Mouse (Mus musculus) kidney, postnatal 10 days (tissue): ENCODE data around the gene Zdhhc15.
"Not testable (repeated sequence)": the region's sequence is repeated elsewhere in the genome, so short reads cannot be mapped to it uniquely, and the experiment has no call there.

Experiments
- DNase-seq: peaks from one replicate; pipeline ENCODE4 v3.0.0; 2021; ENCODE audit warnings: mixed read lengths

Gene Zdhhc15

GRCm38 (mm10) chrX:104670757-104671549 is at the start of gene Zdhhc15:
Gene Zdhhc15, minus strand, starts transcription at chrX:104671064.
- peak; percentile 76 for DNase-seq

GRCm38 (mm10) chrX:104707935-104708334 is 37.1 kb upstream of the Zdhhc15 start:
- no peak for DNase-seq

DNA sequence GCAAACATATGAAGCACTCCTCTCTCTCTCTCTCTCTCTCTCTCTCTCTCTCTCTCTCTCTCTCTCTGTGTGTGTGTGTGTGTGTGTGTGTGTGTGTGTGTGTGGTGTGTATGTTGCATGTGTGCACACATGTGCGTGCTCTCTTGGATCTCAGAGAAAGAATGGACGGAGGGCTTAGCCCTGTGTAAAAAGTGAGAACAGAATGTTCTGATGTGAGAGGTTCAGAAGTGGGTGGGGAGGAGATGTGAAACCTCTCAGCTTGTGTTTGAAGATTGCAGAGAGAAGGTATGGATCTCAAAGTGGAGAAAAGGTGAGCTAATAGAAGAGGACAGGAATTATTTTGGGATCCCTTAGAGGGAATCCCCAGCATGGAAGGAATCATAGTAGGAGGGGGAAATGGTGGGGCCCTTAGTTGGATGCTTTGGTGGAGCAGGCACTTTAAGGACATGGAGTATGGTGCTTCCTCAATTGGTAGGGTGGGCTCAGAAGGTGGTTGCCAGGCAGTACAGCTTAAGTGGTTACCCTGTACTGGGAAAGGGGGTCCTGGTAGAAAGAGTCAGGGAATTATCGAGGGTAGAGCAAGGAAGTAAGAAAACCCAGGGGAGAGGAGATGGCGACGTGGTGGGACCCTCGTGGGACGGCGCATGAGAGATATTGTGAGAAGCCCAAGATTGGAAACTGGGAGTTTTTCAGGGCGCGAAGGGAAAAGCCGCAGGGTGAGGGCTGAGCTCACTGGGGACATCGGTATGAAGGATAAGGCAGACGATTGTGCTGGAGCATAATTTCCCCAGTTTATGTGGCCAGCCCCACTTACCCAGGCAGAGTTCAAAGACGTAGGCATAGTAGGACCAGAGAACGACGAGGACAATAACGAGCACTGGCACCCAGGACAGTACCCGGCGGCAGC is 761 bp downstream of the Zdhhc15 start:
- DNase-seq = no peak

DNA sequence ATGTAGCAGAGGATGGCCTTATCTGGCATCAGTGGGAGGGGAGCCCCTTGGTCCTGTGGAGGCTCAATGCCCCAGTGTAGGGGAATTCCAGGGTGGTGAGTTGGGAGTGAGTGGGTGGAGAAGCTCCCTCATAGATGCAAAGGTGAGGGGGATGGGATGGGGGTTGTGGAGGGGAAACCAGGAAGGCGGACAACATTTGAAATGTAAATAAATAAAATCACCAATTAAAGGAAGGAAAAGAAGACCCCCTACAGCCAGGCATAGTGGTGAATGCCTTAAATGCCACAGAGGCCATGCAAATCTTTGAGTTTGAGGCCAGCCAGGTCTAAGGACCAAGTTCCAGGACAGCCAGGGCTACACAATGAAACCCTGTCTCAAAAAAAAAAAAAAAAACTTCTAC is 13.9 kb downstream of the Zdhhc15 start:
- DNase-seq = no peak

- DNase-seq = no peak
Observed at GRCm38 (mm10) chrX:104612531-104612930, 58.3 kb downstream of the Zdhhc15 start.

GRCm38 (mm10) chrX:104603738-104604430 is 67.0 kb downstream of the Zdhhc15 start:
- not testable (repeated sequence) for DNase-seq

- not testable (repeated sequence) for DNase-seq
Observed at GRCm38 (mm10) chrX:104602168-104602859, 68.5 kb downstream of the Zdhhc15 start.

DNA sequence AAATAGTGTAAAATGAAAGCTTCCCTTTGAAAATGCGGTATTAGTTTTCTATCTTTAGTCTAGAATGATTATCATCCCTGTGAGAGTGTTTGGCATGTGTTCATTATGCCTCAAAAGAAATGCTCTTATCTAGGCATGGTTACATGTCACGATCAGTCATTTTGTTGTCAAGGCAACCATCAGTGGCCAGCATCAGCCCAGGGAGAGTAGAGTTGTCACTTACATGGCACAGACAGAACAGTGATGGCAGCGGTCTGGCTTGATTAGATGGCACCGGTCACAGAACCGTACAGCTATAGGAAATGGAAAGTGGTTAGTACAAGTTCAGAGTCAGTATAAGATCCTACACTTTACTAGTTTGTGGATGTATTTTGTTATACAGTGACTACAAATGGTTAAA is 96.9 kb downstream of the Zdhhc15 start:
- DNase-seq = no peak

DNA sequence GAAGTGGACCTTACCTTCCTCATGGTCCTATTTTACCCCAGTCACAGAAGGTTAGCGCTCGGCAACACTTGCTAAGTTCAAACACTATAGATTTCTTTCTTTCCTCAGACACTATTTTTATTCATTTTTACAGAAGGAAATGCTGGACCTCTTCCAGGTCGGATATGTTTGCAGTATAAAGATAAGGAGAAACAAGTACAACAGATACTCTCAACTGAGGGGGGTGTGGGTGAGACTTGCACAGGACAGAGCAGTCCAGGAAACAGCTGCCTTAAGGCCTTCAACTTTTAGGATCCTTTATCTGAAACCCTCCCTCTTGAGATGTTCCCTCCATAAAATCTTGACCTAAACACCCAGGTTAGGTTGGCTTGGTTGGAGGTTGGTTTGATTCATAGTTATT is 103.4 kb downstream of the Zdhhc15 start:
- DNase-seq = peak; percentile 25

GRCm38 (mm10) chrX:104545283-104545682 is 125.6 kb downstream of the Zdhhc15 start:
- no peak for DNase-seq

- no peak for DNase-seq
Observed at GRCm38 (mm10) chrX:104543919-104544595, 126.8 kb downstream of the Zdhhc15 start.

GRCm38 (mm10) chrX:104542635-104543034 is 128.2 kb downstream of the Zdhhc15 start:
- DNase-seq = no peak

- no peak for DNase-seq
Observed at GRCm38 (mm10) chrX:104501765-104502164, 169.1 kb downstream of the Zdhhc15 start.

- DNase-seq = no peak
Observed at GRCm38 (mm10) chrX:104489626-104490355, 181.1 kb downstream of the Zdhhc15 start.

- no peak for DNase-seq
Observed at GRCm38 (mm10) chrX:104488870-104489467, 181.9 kb downstream of the Zdhhc15 start.

- no peak for DNase-seq
Observed at GRCm38 (mm10) chrX:104488036-104488435, 182.8 kb downstream of the Zdhhc15 start.
